8 mouse cellular contexts compared by ENCODE assay signal in the genomic region with DNA sequence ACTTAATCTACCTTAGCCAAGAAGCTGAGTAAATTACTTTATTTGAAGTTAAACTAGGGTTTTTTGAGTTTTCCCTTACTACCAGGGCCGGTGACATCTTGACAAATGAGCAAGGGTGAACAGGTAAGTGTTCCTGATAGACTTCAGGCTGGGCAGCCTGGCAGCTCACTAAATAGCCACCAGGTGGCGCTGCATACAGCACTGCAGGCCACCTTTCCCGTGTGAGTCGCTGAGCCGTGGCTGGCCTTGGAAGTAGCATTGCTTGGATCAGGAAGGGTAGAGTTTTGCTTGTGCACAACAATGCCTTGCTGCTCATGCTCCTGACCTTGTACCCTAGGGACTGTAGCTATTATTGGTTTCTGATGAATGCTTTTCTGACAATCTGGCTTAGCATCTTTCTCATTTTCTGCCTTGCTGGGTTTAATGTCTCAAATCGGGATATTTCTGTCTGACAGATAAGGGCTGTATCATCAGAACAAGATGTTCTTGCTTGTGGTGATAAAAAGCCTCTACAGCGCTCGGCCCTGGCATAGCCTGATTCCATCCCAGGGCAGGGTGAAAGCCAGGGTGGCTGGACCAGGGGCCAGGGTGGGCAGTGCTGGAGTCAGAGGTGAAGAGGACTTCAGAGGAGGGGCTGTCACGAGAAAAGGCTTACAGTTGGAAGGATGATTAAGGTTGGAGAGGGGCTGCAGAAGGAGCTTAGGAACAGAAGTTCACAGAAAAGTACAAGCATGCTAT. TPM values are rescaled to one million over a fixed set of nuclear protein-coding genes. Genes with fewer than 3 reads are reported as not detected.
DNase-seq lines count a peak whose midpoint lies in the region; ATAC-seq lines count a peak whose summit lies in the region.

No protein-coding gene starts in this region.

- DNase-seq in ZHBTc4 (ENCODE audit: low read depth, low spot score), result peak; percentile 89
- DNase-seq in cerebellum, postnatal 10 days, result peak; percentile 93 to 95
- peak; percentile 51 to 81 for DNase-seq in frontal cortex, postnatal 14 days (ENCODE audit: low spot score in 2 of 2)
- peak; percentile 57 for DNase-seq in hindlimb bud, embryonic 11.5 days (ENCODE audit: extremely low spot score, low read depth, low spot score)
- DNase-seq in left cerebral cortex, adult 11 months (ENCODE audit: low spot score), result peak; percentile 50
- DNase-seq in right cerebral cortex, postnatal 14 days, result peak; percentile 82
- peak; percentile 48 to 72 for DNase-seq in urinary bladder, postnatal 36 days (ENCODE audit: low spot score in 2 of 2)

- peak; percentile 90 for ATAC-seq in megakaryocyte-erythroid progenitor cell, adult 5-6 weeks (replicated peaks; ENCODE audit: low FRiP score, low TSS enrichment, poor library complexity, severe bottlenecking)

RNA-seq across cellular contexts. Expression of gene Dclk3, which starts 58.4 kb away (rescaled TPM):
- not detected in 2 replicates for total RNA-seq in megakaryocyte-erythroid progenitor cell, adult 5-6 weeks (2014; fragmentation: Nextera tagmentation)
- not detected in 2 replicates for total RNA-seq in megakaryocyte-erythroid progenitor cell, adult 5-6 weeks (2017)

Comparison
In these comparisons a context has a peak if more than half of its experiments do, and no peak if none do; other contexts are left out.
1. Peak in every context shown above with its lines: DNase-seq and ATAC-seq.